Mouse (Mus musculus): ENCODE results near the gene Papolg. TPM values are rescaled to one million over a fixed set of nuclear protein-coding genes. Genes with fewer than 3 reads are reported as not detected.

The Papolg gene
- total and polyA plus RNA-seq, 3 experiments, result 13.3 to 23.0 (median 15.3) TPM

DNA sequence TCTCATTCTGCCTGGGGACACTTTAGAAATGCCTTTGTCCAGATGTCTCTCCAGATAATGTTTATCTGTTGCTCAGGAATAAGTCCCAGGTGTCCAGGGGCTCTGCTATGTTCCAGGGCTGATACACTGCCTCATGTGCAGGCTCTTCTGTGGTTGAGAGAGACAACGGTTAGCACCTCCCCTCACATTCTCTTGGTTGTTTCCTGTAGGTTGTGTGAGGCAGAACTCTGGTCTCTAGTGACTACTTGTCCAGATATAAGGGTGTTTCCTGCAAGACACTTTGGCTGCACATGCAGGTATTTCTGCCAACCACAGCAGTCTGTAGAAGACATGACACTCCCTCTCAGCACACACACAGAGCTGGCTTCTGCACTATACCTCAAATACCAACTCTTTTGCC is 76.3 kb downstream of the Papolg start:
- Histone ChIP-seq H3K9me3 (replicated peaks; ENCODE audit: low read length) (peaks cover 2% of the 10 kb centered on the region), H3K4me1 (ENCODE audit: control insufficient read depth in 1 of 2, insufficient read depth in 2 of 2) (peaks cover 25 to 48% of the 10 kb centered on the region in 2 experiments), H3K27ac (ENCODE audit: insufficient read depth, low read depth) (no peak overlapping the region), H3K9ac (ENCODE audit: insufficient read depth, low read depth) (no peak overlapping the region), H3K79me2 (replicated peaks; ENCODE audit: control insufficient read depth, extremely low read depth, insufficient read depth, poor library complexity, severe bottlenecking) (no peaks in the 10 kb centered on the region), H3K36me3 (replicated peaks in 1 of 2; ENCODE audit: control insufficient read depth in 1 of 2, insufficient read depth in 1 of 2, low read length in 1 of 2) (no peaks in the 10 kb centered on the region), H3K4me3 (replicated peaks in 1 of 3; ENCODE audit: low read depth in 2 of 3, low read length in 2 of 3, poor library complexity in 1 of 3) (no peak overlapping the region), H3K4me2 (ENCODE audit: insufficient read depth, low read depth, poor library complexity, severe bottlenecking) (no peak overlapping the region), H3K27me3 (replicated peaks) (no peaks in the 10 kb centered on the region)
- TF ChIP-seq RAD21 (IDR thresholded peaks at IDR 0.05; ENCODE audit: low read depth, low read length) (no peak), BHLHE40 (IDR thresholded peaks at IDR 0.05; ENCODE audit: low read depth, low read length) (no peak; the same call in 1 of the 2 replicates), USF1 (IDR thresholded peaks at IDR 0.05; ENCODE audit: low read depth, low read length) (no peak), MAFK (IDR thresholded peaks at IDR 0.05; ENCODE audit: insufficient replicate concordance, low read length) (no peak), ZKSCAN1 (IDR thresholded peaks at IDR 0.05; ENCODE audit: borderline replicate concordance, low read depth, low read length) (no peak), ZC3H11A (IDR thresholded peaks at IDR 0.05; ENCODE audit: low read depth, low read length) (no peak)
- DNase-seq (ENCODE audit: extremely low read depth), result no peak
- dilution Hi-C loops (cut with MboI; ENCODE audit: extremely low pct_ligation_motif_present, extremely low pct_unique_long_range_greater_than_20kb, low sequenced_read_pairs), result no loop called here
- in situ Hi-C loops (cut with MboI; ENCODE audit: low pct_ligation_motif_present, low pct_unique_long_range_greater_than_20kb, low sequenced_read_pairs), result no loop called here

Other genes starting within 250 kb of the Papolg start
- 57.6 and 72.4 TPM in 2 replicates for gene Pus10, start 229.6 kb downstream of the Papolg start, total RNA-seq (2012; rRNA removed)
- gene Pus10, start 229.6 kb downstream of the Papolg start, total RNA-seq (2014; rRNA removed), result 113 and 138 TPM in 2 replicates
- gene Pus10, start 229.6 kb downstream of the Papolg start, polyA plus RNA-seq (2012; ENCODE audit: insufficient read length, low read depth), result 92.3 and 98.1 TPM in 2 replicates
- 20.4 and 22.6 TPM in 2 replicates for gene Pex13, start 229.3 kb downstream of the Papolg start, total RNA-seq (2012; rRNA removed)
- 21.5 and 24.9 TPM in 2 replicates for gene Pex13, start 229.3 kb downstream of the Papolg start, total RNA-seq (2014; rRNA removed)
- 42.7 and 50.7 TPM in 2 replicates for gene Pex13, start 229.3 kb downstream of the Papolg start, polyA plus RNA-seq (2012; ENCODE audit: insufficient read length, low read depth)
- 21.5 and 28.4 TPM in 2 replicates for gene Rel, start 124.3 kb downstream of the Papolg start, total RNA-seq (2012; rRNA removed)
- gene Rel, start 124.3 kb downstream of the Papolg start, total RNA-seq (2014; rRNA removed), result 21.1 and 26.2 TPM in 2 replicates
- gene Rel, start 124.3 kb downstream of the Papolg start, polyA plus RNA-seq (2012; ENCODE audit: insufficient read length, low read depth), result 31.6 and 38.1 TPM in 2 replicates
- not detected in 2 replicates for gene A830031A19Rik, start 179.8 kb upstream of the Papolg start, total RNA-seq (2012; rRNA removed)
- gene A830031A19Rik, start 179.8 kb upstream of the Papolg start, total RNA-seq (2014; rRNA removed), result not detected in 2 replicates
- not detected in 2 replicates for gene A830031A19Rik, start 179.8 kb upstream of the Papolg start, polyA plus RNA-seq (2012; ENCODE audit: insufficient read length, low read depth)
- 6.8 and 9.0 TPM in 2 replicates for gene Bcl11a, start 182.8 kb upstream of the Papolg start, total RNA-seq (2012; rRNA removed)
- gene Bcl11a, start 182.8 kb upstream of the Papolg start, total RNA-seq (2014; rRNA removed), result 13.4 and 13.9 TPM in 2 replicates
- 52.1 and 57.9 TPM in 2 replicates for gene Bcl11a, start 182.8 kb upstream of the Papolg start, polyA plus RNA-seq (2012; ENCODE audit: insufficient read length, low read depth)